Mouse (Mus musculus) kidney, postnatal 0 days (tissue): ENCODE results near the gene Parg. TPM values are rescaled to one million over a fixed set of nuclear protein-coding genes. Genes with fewer than 3 reads are reported as not detected.

ENCODE experiments used
- ATAC-seq: fragments of 200-750 bp; cut with Nextera tagmentation; replicated peaks from 2 replicates; pipeline ENCODE4 v1.8.0; 2017; ENCODE audit warnings: low read depth, moderate number of reproducible peaks, moderate TSS enrichment, moderate library complexity; ENCODE audit not compliant: low FRiP score
- DNase-seq: peaks from one replicate; pipeline ENCODE4 v3.0.0-alpha.2; 2016; ENCODE audit warnings: low spot score
- H3K27ac ChIP-seq: fragments of 300-500 bp; sonication (generic); 2 replicates; pipeline ENCODE4 v1.5.1; 2014; ENCODE audit warnings: mild to moderate bottlenecking
- H3K27me3 ChIP-seq: fragments of 300-500 bp; sonication (generic); 2 replicates; pipeline ENCODE4 v1.6.1; 2014; ENCODE audit warnings: low read length, mixed read lengths; ENCODE audit not compliant: insufficient read depth
- H3K36me3 ChIP-seq: fragments of 300-500 bp; sonication (generic); 2 replicates; pipeline ENCODE4 v1.6.1; 2014; ENCODE audit warnings: low read length, mixed read lengths; ENCODE audit not compliant: insufficient read depth
- H3K4me1 ChIP-seq: fragments of 300-500 bp; sonication (generic); replicated peaks from 2 replicates; pipeline ENCODE4 v1.6.1; 2014; ENCODE audit warnings: antibody characterized with exemption, low read length, mixed read lengths; ENCODE audit not compliant: insufficient read depth
- H3K4me2 ChIP-seq: fragments of 300-500 bp; sonication (generic); 2 replicates; pipeline ENCODE4 v1.6.1; 2014; ENCODE audit warnings: mild to moderate bottlenecking, low read length, moderate library complexity, mixed read lengths
- H3K4me3 ChIP-seq: fragments of 300-500 bp; sonication (generic); replicated peaks from 2 replicates; pipeline ENCODE4 v1.5.1; 2014; ENCODE audit warnings: low read depth, low read length
- H3K9ac ChIP-seq: fragments of 300-500 bp; sonication (generic); 2 replicates; pipeline ENCODE4 v1.6.1; 2014; ENCODE audit warnings: low read depth, low read length
- H3K9me3 ChIP-seq: fragments of 300-500 bp; sonication (generic); replicated peaks from 2 replicates; pipeline ENCODE4 v1.6.1; 2016; ENCODE audit warnings: low read length, inconsistent platforms, mixed read lengths
- CTCF ChIP-seq: IDR thresholded peaks from 2 replicates; pipeline ENCODE4 v1.5.1; 2016; ENCODE audit warnings: antibody characterized with exemption, low read depth, mild to moderate bottlenecking, moderate library complexity
- WGBS: fragments of 180-500 bp; shearing (Covaris S2); extraction: QIAGEN DNeasy Blood & Tissue Kit; methylation state at CpG from one replicate; pipeline ENCODE4 v1.1.7; 2014; 5-methylcytosine and 5-hydroxymethylcytosine counted together
- polyA plus RNA-seq: library from polyadenylated mRNA; unstranded; fragments of >200 nt; fragmentation: Nextera tagmentation; extraction: Ambion mirVana; gene quantifications from 2 replicates; pipeline ENCODE4 v1.2.1, GENCODE M21; 2015

Parg gene
- polyA plus RNA-seq, 1 experiment from 2014 or later, result 33.3 TPM

DNA sequence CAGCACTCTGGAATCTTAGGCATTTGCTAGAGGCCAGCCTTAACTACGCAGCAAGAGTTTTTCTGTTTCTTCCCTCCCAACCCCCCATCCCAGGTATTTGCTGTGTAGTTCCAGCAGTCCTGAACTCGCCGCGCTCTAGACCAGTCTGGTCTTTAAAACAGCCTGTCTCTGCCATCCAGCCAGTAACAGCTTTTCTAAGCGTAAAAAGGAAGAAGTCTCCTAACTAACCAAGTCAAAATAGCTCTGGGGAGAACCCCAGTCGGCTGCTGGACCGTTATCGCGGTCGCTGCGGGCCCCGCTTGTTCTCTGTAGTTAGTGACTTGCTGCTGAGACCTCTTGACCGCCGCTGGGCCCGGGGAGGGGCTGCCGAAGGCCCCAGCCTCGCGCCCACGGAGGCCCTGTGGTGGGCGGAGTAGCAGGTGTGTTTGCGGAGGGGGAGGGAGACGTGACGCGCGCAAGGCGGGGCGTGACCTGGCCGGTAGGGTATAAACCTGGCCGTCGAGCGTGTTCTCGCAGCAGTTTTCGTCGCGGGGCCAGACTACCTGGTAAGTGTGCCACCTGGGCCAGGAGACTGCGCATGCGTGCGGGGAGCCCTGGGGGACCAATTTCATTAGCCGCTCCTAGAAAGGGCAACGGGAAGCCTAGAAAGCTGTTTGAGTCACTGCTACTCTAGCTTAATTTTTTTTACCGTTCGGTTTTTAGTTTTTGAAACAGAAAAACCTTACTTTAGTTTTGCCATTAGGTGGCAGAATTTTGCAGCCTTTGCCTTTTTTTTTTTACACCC is 36.3 kb upstream of the Parg start:
- TF ChIP-seq CTCF, result peak; percentile 26; the same call in 1 of the 2 replicates

DNA sequence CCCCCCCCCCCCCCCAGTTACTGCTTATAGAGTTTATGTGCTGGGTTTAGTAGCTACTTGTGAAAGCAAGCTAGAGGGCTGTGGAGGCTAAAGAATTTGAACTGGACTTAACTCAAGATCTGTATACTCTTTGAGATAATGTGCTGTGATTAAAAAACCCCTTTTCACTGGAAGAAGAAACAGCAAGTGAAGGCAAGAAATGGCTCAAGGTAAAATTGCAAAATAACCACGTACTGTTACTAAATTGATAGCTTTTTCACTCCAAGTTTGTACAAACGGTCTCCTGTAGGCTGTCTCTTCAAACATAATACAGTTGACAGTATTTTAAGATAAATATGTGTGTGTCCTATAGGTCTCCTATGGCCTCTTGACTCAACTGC is 35.7 kb upstream of the Parg start:
- Histone ChIP-seq H3K27ac (0 out of 2 replicates have a peak overlapping the region, but pooled peaks have one; percentile 88), H3K4me3 (peak overlapping the region; percentile 46; the same call in 1 of the 2 replicates), H3K9me3 (no peaks in the 10 kb centered on the region), H3K9ac (0 out of 2 replicates have a peak overlapping the region, but pooled peaks have one; percentile 58), H3K36me3 (no peaks in the 10 kb centered on the region), H3K27me3 (no peaks in the 10 kb centered on the region), H3K4me1 (no peaks in the 10 kb centered on the region), H3K4me2 (peak overlapping the region; percentile 92)
- 50% methylated on average over 2 of the region's 2 CpGs for WGBS
- ATAC-seq, result no peak
- TF ChIP-seq CTCF, result no peak
- no peak for DNase-seq

More for the DNA sequence above, 36.3 kb upstream of the Parg start:
- WGBS, result under 1% methylated on average over 42 of the region's 42 CpGs
- H3K27me3 ChIP-seq, result no peaks in the 10 kb centered on the region
- H3K36me3 ChIP-seq, result no peaks in the 10 kb centered on the region
- peak overlapping the region; percentile 88 for H3K27ac ChIP-seq
- H3K4me2 ChIP-seq, result peak overlapping the region; percentile 92
- peak overlapping the region; percentile 58 for H3K9ac ChIP-seq
- DNase-seq, result peak; percentile 85
- H3K9me3 ChIP-seq, result no peaks in the 10 kb centered on the region
- peak overlapping the region; percentile 46 for H3K4me3 ChIP-seq
- H3K4me1 ChIP-seq, result 0 out of 2 replicates have a peak, but pooled peaks cover 3% of the 10 kb centered on the region
- peak; percentile 91 for ATAC-seq

DNA sequence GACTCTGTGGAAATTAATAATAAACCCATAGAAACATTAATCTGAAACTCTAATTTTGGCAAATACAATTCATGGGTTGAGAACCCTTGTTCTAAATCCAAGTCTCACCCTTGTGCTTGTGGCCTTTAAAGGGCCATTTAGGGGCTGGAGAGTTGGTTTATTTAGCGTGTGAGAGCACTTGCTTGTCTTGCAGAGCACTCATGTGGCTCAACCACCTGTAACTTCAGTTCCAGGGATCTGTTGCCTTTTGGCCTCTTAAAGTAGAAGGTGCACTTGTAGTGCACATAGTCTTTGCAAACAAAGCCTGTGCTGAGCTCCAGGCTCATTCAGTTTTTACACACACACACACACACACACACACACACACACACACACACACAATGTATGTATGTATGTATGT is 34.9 kb upstream of the Parg start:
- no peaks in the 10 kb centered on the region for H3K36me3 ChIP-seq
- H3K9me3 ChIP-seq, result no peaks in the 10 kb centered on the region
- DNase-seq (no peak), ATAC-seq (no peak)
- no peak overlapping the region for H3K27ac ChIP-seq
- H3K4me3 ChIP-seq, result 0 out of 2 replicates have a peak overlapping the region, but pooled peaks have one; percentile 46
- 52% methylated on average over 1 of the region's 1 CpGs for WGBS
- no peak for TF ChIP-seq CTCF
- no peaks in the 10 kb centered on the region for H3K4me1 ChIP-seq
- peak overlapping the region; percentile 92 for H3K4me2 ChIP-seq
- H3K9ac ChIP-seq, result no peak overlapping the region
- no peaks in the 10 kb centered on the region for H3K27me3 ChIP-seq

DNA sequence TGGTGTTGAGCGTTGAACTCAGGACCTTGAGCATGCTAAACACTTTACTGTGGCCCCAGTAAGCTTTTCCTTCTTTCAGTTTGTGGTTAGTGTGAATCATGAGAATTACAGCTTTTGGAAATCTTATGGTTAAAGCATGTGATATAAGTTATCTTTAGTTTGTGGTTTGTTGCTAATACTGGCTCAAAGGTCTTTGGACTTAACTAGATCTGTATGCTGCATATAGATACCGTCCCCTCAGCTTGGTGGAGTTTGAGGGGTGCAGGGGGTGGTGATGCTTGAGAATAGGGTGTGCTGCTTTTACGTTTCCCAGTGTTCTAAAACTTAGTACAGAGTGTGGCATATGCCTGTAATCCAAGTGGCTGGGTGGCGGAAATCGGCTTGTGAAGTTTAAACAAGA is 34.4 kb upstream of the Parg start:
- DNase-seq, result no peak
- no peak overlapping the region for H3K4me3 ChIP-seq
- H3K9me3 ChIP-seq, result no peaks in the 10 kb centered on the region
- 83% methylated on average over 5 of the region's 5 CpGs for WGBS
- H3K4me2 ChIP-seq, result peak overlapping the region; percentile 92; the same call in 1 of the 2 replicates
- H3K27me3 ChIP-seq, result no peaks in the 10 kb centered on the region
- no peak overlapping the region for H3K9ac ChIP-seq
- H3K36me3 ChIP-seq, result no peaks in the 10 kb centered on the region
- ATAC-seq, result no peak
- H3K27ac ChIP-seq, result no peak overlapping the region
- H3K4me1 ChIP-seq, result no peaks in the 10 kb centered on the region
- TF ChIP-seq CTCF, result no peak

DNA sequence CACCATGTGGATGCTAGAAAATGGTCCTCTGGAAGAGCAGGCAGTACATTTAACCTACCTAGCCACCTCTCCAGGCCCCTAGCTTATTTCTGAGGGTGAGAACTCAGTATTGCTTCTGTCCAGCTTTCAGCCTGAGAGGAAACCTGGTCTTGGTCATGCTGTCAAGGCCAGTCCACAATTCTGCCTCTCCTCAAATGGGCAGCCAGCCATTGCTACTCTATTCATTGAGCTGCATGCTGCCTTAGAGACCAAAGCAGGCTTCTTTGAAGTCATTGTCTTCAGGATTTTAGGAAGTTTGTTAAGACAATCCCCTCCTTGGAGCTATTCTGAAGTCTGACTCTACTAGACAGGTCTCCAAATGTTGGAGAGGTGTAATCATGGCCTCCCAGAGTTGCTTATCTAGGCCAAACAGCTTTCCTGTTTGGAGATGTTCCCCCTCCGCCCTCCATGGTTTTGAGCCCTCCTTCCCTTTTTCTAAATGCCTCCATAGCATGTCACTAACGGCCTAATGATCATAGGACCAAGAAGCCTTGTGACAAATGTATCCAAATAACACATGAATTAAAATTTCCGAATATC is 33.0 kb upstream of the Parg start:
- H3K27ac ChIP-seq, result no peak overlapping the region

DNA sequence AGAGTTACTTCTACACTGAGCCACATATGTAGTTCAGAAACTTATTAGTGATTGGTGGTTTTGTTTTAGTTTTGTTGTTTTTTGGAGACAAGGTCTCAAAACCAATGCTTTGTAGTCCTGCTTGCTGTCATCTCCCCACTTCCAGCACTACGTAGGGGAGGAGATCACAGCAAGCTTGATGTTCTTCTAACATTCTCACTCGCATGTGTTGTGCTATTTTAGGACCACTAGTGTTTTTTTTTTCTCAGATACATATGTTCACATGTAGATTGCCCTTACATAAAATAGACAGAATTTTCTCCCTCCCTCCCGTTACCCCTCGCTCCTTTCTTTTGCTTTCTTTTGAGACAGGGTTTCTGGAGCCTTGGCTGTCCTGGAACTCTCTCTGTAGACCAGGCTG is 31.6 kb upstream of the Parg start:
- Histone ChIP-seq H3K27me3 (no peaks in the 10 kb centered on the region), H3K36me3 (peaks cover 15% of the 10 kb centered on the region; the same call in 1 of the 2 replicates), H3K4me2 (no peak overlapping the region), H3K9me3 (no peaks in the 10 kb centered on the region), H3K9ac (no peak overlapping the region), H3K4me1 (no peaks in the 10 kb centered on the region), H3K4me3 (no peak overlapping the region), H3K27ac (no peak overlapping the region)
- TF ChIP-seq CTCF, result no peak
- DNase-seq, result no peak
- WGBS, result 84% methylated on average over 4 of the region's 4 CpGs
- ATAC-seq, result no peak

More for the DNA sequence above, 33.0 kb upstream of the Parg start:
- ATAC-seq (no peak), DNase-seq (no peak)
- Histone ChIP-seq H3K9ac (no peak overlapping the region), H3K36me3 (peaks cover 11% of the 10 kb centered on the region; the same call in 1 of the 2 replicates), H3K4me2 (no peak overlapping the region), H3K4me1 (no peaks in the 10 kb centered on the region), H3K9me3 (no peaks in the 10 kb centered on the region), H3K4me3 (no peak overlapping the region), H3K27me3 (no peaks in the 10 kb centered on the region)
- 83% methylated on average over 3 of the region's 3 CpGs for WGBS
- no peak for TF ChIP-seq CTCF
